Mouse (Mus musculus): ENCODE measurements around the gene Meox2.
"Not testable (repeated sequence)": the region's sequence is repeated elsewhere in the genome, so short reads cannot be mapped to it uniquely, and the experiment has no call there.

Gene Meox2

GRCm38 (mm10) chr12:37108390-37108738, at the start of gene Meox2:
TSS of gene Meox2 (plus strand) at chr12:37108540.
- no peak for DNase-seq (ENCODE audit: low read depth)

- DNase-seq (ENCODE audit: low read depth) = no peak
These were observed 35.7 kb upstream of the Meox2 start for GRCm38 (mm10) chr12:37072636-37073035.

GRCm38 (mm10) chr12:37077308-37077707, 31.0 kb upstream of the Meox2 start:
- no peak for DNase-seq (ENCODE audit: low read depth)

- not testable (repeated sequence) for DNase-seq (ENCODE audit: low read depth)
These were observed 28.3 kb upstream of the Meox2 start for GRCm38 (mm10) chr12:37080005-37080404.

- no peak for DNase-seq (ENCODE audit: low read depth)
These were observed 1.8 kb upstream of the Meox2 start for GRCm38 (mm10) chr12:37106541-37106940.

- DNase-seq (ENCODE audit: low read depth) = no peak
These were observed 1.2 kb upstream of the Meox2 start for GRCm38 (mm10) chr12:37107150-37107549.

- no peak for DNase-seq (ENCODE audit: low read depth)
These were observed 489 bp upstream of the Meox2 start for GRCm38 (mm10) chr12:37107713-37108389.

- DNase-seq (ENCODE audit: low read depth) = no peak
These were observed 606 bp downstream of the Meox2 start for GRCm38 (mm10) chr12:37108819-37109473.

- DNase-seq (ENCODE audit: low read depth) = no peak
These were observed 1.2 kb downstream of the Meox2 start for GRCm38 (mm10) chr12:37109474-37110012.

- DNase-seq (ENCODE audit: low read depth) = no peak
These were observed 2.6 kb downstream of the Meox2 start for GRCm38 (mm10) chr12:37110977-37111376.

- DNase-seq (ENCODE audit: low read depth) = no peak
These were observed 10.9 kb downstream of the Meox2 start for GRCm38 (mm10) chr12:37119246-37119645.

- DNase-seq (ENCODE audit: low read depth) = no peak
These were observed 15.4 kb downstream of the Meox2 start for GRCm38 (mm10) chr12:37123763-37124162.

- no peak for DNase-seq (ENCODE audit: low read depth)
These were observed 33.9 kb downstream of the Meox2 start for GRCm38 (mm10) chr12:37142080-37142703.

- DNase-seq (ENCODE audit: low read depth) = no peak
These were observed 35.5 kb downstream of the Meox2 start for GRCm38 (mm10) chr12:37143879-37144278.

GRCm38 (mm10) chr12:37167742-37168141, 59.4 kb downstream of the Meox2 start:
- no peak for DNase-seq (ENCODE audit: low read depth)

GRCm38 (mm10) chr12:37173324-37173723, 65.0 kb downstream of the Meox2 start:
- DNase-seq (ENCODE audit: low read depth) = no peak

GRCm38 (mm10) chr12:37183689-37184088, 75.3 kb downstream of the Meox2 start:
- no peak for DNase-seq (ENCODE audit: low read depth)

GRCm38 (mm10) chr12:37188940-37189488, 80.7 kb downstream of the Meox2 start:
- DNase-seq (ENCODE audit: low read depth) = no peak

All from NIH3T3 (cell line).